In the genomic region with DNA sequence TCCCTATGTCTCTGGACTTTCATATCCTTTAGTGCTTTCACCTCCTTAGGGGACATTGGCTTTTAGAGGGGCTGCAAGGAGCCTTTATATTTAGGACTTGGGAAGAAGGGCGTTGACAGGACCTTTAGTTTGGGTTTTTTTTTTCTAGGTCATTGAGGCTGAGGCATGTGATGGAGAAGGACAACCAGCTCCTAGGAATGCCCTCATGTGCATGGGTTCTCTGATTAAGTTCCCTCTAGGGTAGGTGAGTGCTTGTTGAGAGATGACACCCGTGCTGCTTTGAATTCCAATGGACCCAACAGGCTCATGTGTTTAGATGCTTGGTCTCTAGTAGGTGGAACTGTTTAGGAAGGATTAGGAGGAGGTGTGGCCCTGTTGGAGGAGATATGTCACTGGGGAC, we compare ENCODE assay signal across 15 mouse cellular contexts. TPM values are rescaled to one million over a fixed set of nuclear protein-coding genes. Genes with fewer than 3 reads are reported as not detected.
DNase-seq lines count a peak whose midpoint lies in the region; ATAC-seq and TF ChIP-seq lines count a peak whose summit lies in the region.
"Had no signal": no experiment of that assay in that cellular context is flagged by ENCODE, and none has a peak within 500 bp of the region (broad histone marks: within the 10 kb centered on the region; RNA-seq: fewer than 3 reads in every experiment).

No protein-coding gene starts in this region.

- no peak for DNase-seq in heart, postnatal 25 days (ENCODE audit: low spot score)
- DNase-seq in kidney, postnatal 0 days (ENCODE audit: low spot score): no peak
- no peak for DNase-seq in kidney, adult 8-10 months
- DNase-seq in neural tube, embryonic 10.5 days (ENCODE audit: extremely low spot score, low spot score): no peak
- DNase-seq in adrenal gland, postnatal 4 days (ENCODE audit: low spot score in 2 of 2): no peak
- DNase-seq: cerebellum, adult 11 months; left cerebral cortex, postnatal 4 days; right cerebral cortex, postnatal 25 days; thymus, postnatal 36 days had no signal

- H3K27me3 ChIP-seq in heart, embryonic 14.5 days (ENCODE audit: control insufficient read depth, insufficient read depth, low read length): no peaks in the 10 kb centered on the region
- H3K27me3 ChIP-seq in kidney, postnatal 0 days (ENCODE audit: insufficient read depth, low read length): no peaks in the 10 kb centered on the region
- H3K27me3 ChIP-seq in neural tube, embryonic 12.5 days (replicated peaks): no peaks in the 10 kb centered on the region
- no peaks in the 10 kb centered on the region for H3K27me3 ChIP-seq in stomach, embryonic 16.5 days (ENCODE audit: control insufficient read depth, insufficient read depth, low read length)

- intact Hi-C loops in heart, postnatal 25 days (cut with DNase I): no loop called here

- H3K4me3 ChIP-seq in heart, embryonic 14.5 days (ENCODE audit: control insufficient read depth in 1 of 2, insufficient read depth in 1 of 2, low read depth in 1 of 2, low read length in 2 of 2): no peak overlapping the region
- H3K4me3 ChIP-seq in kidney, postnatal 0 days (replicated peaks; ENCODE audit: low read depth, low read length): no peak overlapping the region
- no peak overlapping the region for H3K4me3 ChIP-seq in neural tube, embryonic 12.5 days
- no peak overlapping the region for H3K4me3 ChIP-seq in stomach, embryonic 16.5 days (replicated peaks; ENCODE audit: low read length)

- H3K9ac ChIP-seq in heart, embryonic 14.5 days (ENCODE audit: low read length): no peak overlapping the region
- H3K9ac ChIP-seq in kidney, postnatal 0 days (ENCODE audit: low read depth, low read length): no peak overlapping the region
- no peak overlapping the region for H3K9ac ChIP-seq in neural tube, embryonic 12.5 days
- no peak overlapping the region for H3K9ac ChIP-seq in stomach, embryonic 16.5 days (ENCODE audit: low read length)

- 85% methylated on average over 2 of the region's 2 CpGs for WGBS in heart, embryonic 14.5 days
- WGBS in kidney, postnatal 0 days: 48% methylated on average over 2 of the region's 2 CpGs
- 67% methylated on average over 2 of the region's 2 CpGs for WGBS in neural tube, embryonic 12.5 days
- 77% methylated on average over 2 of the region's 2 CpGs for WGBS in stomach, embryonic 16.5 days

- peaks cover 0 to 20% of the 10 kb centered on the region in 2 experiments; a peak in 2 of 4 replicates for H3K4me1 ChIP-seq in heart, embryonic 14.5 days (ENCODE audit: control insufficient read depth in 2 of 2, insufficient read depth in 2 of 2, low read length in 2 of 2)
- H3K4me1 ChIP-seq in kidney, postnatal 0 days (replicated peaks; ENCODE audit: insufficient read depth, low read length): peaks cover 16% of the 10 kb centered on the region
- peaks cover 19% of the 10 kb centered on the region for H3K4me1 ChIP-seq in neural tube, embryonic 12.5 days
- peaks cover 27% of the 10 kb centered on the region for H3K4me1 ChIP-seq in stomach, embryonic 16.5 days (ENCODE audit: control insufficient read depth, insufficient read depth, low read length)

- no peaks in the 10 kb centered on the region for H3K9me3 ChIP-seq in heart, embryonic 14.5 days (ENCODE audit: control insufficient read depth, low read length)
- no peaks in the 10 kb centered on the region for H3K9me3 ChIP-seq in kidney, postnatal 0 days (replicated peaks; ENCODE audit: low read length)
- H3K9me3 ChIP-seq in neural tube, embryonic 12.5 days: no peaks in the 10 kb centered on the region
- 0 out of 2 replicates have a peak, but pooled peaks cover 3% of the 10 kb centered on the region for H3K9me3 ChIP-seq in stomach, embryonic 16.5 days (replicated peaks; ENCODE audit: control insufficient read depth, low read length)

- H3K27ac ChIP-seq in heart, embryonic 14.5 days (replicated peaks in 1 of 2; ENCODE audit: control insufficient read depth in 1 of 2, insufficient read depth in 1 of 2, low read depth in 2 of 2, low read length in 2 of 2): no peak overlapping the region
- peak overlapping the region; percentile 94 for H3K27ac ChIP-seq in kidney, postnatal 0 days
- no peak overlapping the region for H3K27ac ChIP-seq in neural tube, embryonic 12.5 days
- no peak overlapping the region for H3K27ac ChIP-seq in stomach, embryonic 16.5 days (ENCODE audit: low read length)
- H3K27ac ChIP-seq: macrophage had no signal

- no peak for ATAC-seq in heart, embryonic 14.5 days (ENCODE audit: insufficient number of reproducible peaks, insufficient read depth, low FRiP score, low read depth)
- ATAC-seq in kidney, postnatal 0 days (replicated peaks; ENCODE audit: low FRiP score, low read depth): no peak
- no peak for ATAC-seq in neural tube, embryonic 12.5 days (ENCODE audit: low FRiP score, low read depth)
- no peak for ATAC-seq in stomach, embryonic 16.5 days (ENCODE audit: insufficient read depth, low FRiP score)
- ATAC-seq: intestine, embryonic 16.5 days had no signal

- no peaks in the 10 kb centered on the region for H3K36me3 ChIP-seq in heart, embryonic 14.5 days (ENCODE audit: control insufficient read depth, insufficient read depth, low read length)
- H3K36me3 ChIP-seq in kidney, postnatal 0 days (ENCODE audit: insufficient read depth, low read length): no peaks in the 10 kb centered on the region
- H3K36me3 ChIP-seq in neural tube, embryonic 12.5 days: no peaks in the 10 kb centered on the region
- H3K36me3 ChIP-seq in stomach, embryonic 16.5 days (ENCODE audit: control insufficient read depth, insufficient read depth, low read length): no peaks in the 10 kb centered on the region
- H3K36me3 ChIP-seq: G1E had no signal

- TF ChIP-seq CTCF in kidney, postnatal 0 days (IDR thresholded peaks at IDR 0.05; ENCODE audit: low read depth): no peak

- H3K4me2 ChIP-seq in heart, embryonic 14.5 days (ENCODE audit: low read length): peak overlapping the region; percentile 87
- H3K4me2 ChIP-seq in kidney, postnatal 0 days (ENCODE audit: low read length): peak overlapping the region; percentile 93
- H3K4me2 ChIP-seq in neural tube, embryonic 12.5 days (replicated peaks): 0 out of 2 replicates have a peak overlapping the region, but pooled peaks have one; percentile 84
- peak overlapping the region; percentile 77 for H3K4me2 ChIP-seq in stomach, embryonic 16.5 days (ENCODE audit: low read depth, low read length)

RNA-seq across cellular contexts. Expression of a gene that starts 1.9 kb away (rescaled TPM):
- 18.9 and 20.8 TPM in 2 replicates for polyA plus RNA-seq in heart, embryonic 14.5 days (2014; fragmentation: Nextera tagmentation; extraction: Ambion mirVana)
- 10 to 100 TPM; 20.5 to 25.9 TPM for total RNA-seq in heart, postnatal 25 days (2021)
- 23.8 and 24.0 TPM in 2 replicates for polyA plus RNA-seq in kidney, postnatal 0 days (2015; fragmentation: Nextera tagmentation; extraction: Ambion mirVana)
- 16.1 and 18.1 TPM in 2 replicates for polyA plus RNA-seq in neural tube, embryonic 12.5 days (2016; fragmentation: Nextera tagmentation; extraction: Ambion mirVana)
- polyA plus RNA-seq in stomach, embryonic 16.5 days (2015; fragmentation: Nextera tagmentation; extraction: Ambion mirVana): 37.3 and 47.2 TPM in 2 replicates
- total RNA-seq in adrenal gland, postnatal 4 days (2021): 10 to 100 TPM; 33.4 to 34.7 TPM
- polyA plus RNA-seq: G1E had no signal
